Mouse (Mus musculus) cortical plate, adult 2 months (tissue): ENCODE measurements around the gene Slco3a1. TPM values are rescaled to one million over a fixed set of nuclear protein-coding genes. Genes with fewer than 3 reads are reported as not detected.
"Not testable (repeated sequence)": the region's sequence is repeated elsewhere in the genome, so short reads cannot be mapped to it uniquely, and the experiment has no call there.

Experiments
- H3K27ac ChIP-seq: fragments of 200-500 bp; 2 replicates; pipeline ENCODE4 v1.5.1; 2012; ENCODE audit warnings: low read length, control low read depth, inconsistent platforms; ENCODE audit not compliant: insufficient read depth
- H3K4me1 ChIP-seq: fragments of 200-500 bp; 2 replicates; pipeline ENCODE4 v1.6.1; 2011; ENCODE audit warnings: low read length; ENCODE audit not compliant: control insufficient read depth, insufficient read depth
- H3K4me3 ChIP-seq: fragments of 200-500 bp; 2 replicates; pipeline ENCODE4 v1.5.1; 2011; ENCODE audit warnings: mild to moderate bottlenecking, low read length, control low read depth; ENCODE audit not compliant: insufficient read depth
- CTCF ChIP-seq: fragments of 200-500 bp; IDR thresholded peaks from 2 replicates; pipeline ENCODE4 v1.5.1; 2011; ENCODE audit warnings: mild to moderate bottlenecking, control low read depth, low read length; ENCODE audit not compliant: insufficient read depth; ENCODE audit errors: extremely low read depth
- POLR2A ChIP-seq: fragments of 200-500 bp; IDR thresholded peaks from 2 replicates; pipeline ENCODE4 v1.6.1; 2011; ENCODE audit warnings: mild to moderate bottlenecking, low read length, control low read depth; ENCODE audit not compliant: insufficient read depth; ENCODE audit errors: extremely low read depth
- polyA plus RNA-seq: library from polyadenylated mRNA; depleted of rRNA; stranded (reverse); fragments of >200 nt; gene quantifications from 2 replicates; pipeline ENCODE4 v1.2.3, GENCODE M21; 2012

Slco3a1 gene
- polyA plus RNA-seq, 1 experiment, result 26.5 TPM

DNA sequence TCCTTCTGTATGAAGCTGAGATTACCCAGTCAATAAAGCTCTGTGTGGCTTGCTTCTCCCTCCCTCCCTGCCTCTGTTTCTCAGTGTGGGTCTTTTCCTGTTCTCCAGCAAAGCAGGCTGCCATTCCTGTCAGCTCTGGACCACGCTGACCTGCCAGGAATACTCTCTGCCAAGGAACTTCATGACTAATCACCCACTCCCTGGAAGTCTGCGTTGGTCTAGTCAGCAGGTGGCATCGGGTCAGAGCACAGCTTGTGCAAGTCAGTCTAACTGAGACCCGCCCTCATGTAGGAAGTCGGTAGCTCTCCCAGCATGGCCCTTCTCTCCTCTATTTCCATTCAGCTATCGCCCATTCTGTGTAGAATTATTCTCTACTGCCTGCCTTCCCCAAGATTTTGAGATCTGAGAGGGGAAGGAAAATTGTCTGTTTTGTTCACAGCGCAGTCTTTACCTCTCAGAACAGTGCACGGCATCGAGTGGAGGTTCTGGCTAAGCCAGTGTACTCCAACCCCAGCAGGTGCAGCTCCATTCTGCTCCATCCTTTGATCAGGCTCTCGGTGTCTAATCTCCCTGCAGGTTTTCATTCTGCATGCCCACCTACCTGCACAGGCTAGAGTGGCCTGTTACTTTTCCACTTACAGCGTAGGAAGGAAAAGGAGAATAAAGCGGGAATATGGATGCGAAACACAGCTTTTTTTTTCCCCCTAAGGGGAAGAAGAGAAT is 145.8 kb downstream of the Slco3a1 start:
- Histone ChIP-seq H3K4me1 (peaks cover 3% of the 10 kb centered on the region), H3K4me3 (no peak overlapping the region), H3K27ac (no peak overlapping the region)
- TF ChIP-seq POLR2A, result no peak
- TF ChIP-seq CTCF, result no peak

DNA sequence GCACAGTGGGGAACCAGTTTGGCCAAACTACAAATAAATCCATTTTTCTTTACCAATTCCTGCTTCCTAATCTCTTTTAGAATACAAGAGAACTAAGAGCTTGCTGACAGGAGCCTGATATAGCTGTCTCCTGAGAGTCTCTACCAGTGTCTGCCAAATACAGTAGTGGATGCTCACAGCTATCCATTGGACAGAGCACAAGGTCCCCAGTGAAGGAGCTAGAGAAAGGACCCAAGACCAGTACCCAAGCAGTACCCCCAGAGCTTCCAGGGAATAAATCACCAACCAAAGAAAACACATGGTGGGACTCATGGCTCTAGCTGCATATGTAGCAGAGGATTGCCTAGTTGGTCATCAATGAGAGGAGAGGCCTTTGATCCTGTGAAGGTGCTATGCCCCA is 146.7 kb downstream of the Slco3a1 start:
- H3K4me1 ChIP-seq, H3K4me3 ChIP-seq, H3K27ac ChIP-seq: not testable (repeated sequence)

DNA sequence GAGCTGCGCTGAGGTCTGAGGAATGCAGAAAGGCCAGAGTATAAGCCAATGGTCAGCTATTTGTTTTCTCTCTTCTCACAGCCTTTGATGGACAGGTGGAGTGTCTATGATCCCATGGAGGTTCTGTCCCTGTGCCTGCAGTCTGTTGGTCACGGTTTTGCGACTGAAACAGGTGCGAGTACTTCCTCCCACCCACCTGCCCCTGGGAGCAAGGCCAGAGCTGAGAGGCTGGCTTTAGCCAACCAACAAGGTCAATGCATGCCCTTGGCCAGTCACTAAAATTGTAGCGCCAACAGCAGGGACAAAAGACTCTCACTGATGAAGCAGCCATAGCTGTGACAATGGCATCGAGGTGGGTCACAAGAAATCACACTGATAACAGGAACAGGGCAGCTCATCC is 154.9 kb downstream of the Slco3a1 start:
- Histone ChIP-seq H3K4me1 (no peaks in the 10 kb centered on the region; the same call in 1 of the 2 replicates), H3K27ac (no peak overlapping the region), H3K4me3 (no peak overlapping the region)
- no peak for TF ChIP-seq CTCF
- no peak for TF ChIP-seq POLR2A

DNA sequence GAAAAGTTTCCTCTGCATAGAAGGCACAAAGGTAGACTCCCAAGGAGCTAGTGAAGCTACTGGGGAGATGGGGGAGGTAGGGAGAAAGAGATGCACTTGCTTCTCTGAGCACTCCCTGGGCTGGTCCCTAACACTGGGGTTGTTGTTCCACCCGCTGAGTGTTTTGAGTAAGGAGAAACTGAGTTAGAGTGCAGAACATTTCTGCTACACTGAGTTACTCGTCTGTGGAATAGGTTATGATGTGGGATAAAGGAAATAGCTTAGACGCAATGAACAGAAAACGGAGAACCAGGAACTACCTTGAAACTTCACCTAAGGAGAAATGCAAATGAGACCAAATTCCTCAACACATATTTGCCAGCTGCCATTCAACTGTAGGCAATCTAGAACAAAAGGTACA is 155.4 kb downstream of the Slco3a1 start:
- Histone ChIP-seq H3K4me1 (no peaks in the 10 kb centered on the region; the same call in 1 of the 2 replicates), H3K27ac (no peak overlapping the region), H3K4me3 (no peak overlapping the region)
- TF ChIP-seq CTCF (no peak), POLR2A (no peak)

DNA sequence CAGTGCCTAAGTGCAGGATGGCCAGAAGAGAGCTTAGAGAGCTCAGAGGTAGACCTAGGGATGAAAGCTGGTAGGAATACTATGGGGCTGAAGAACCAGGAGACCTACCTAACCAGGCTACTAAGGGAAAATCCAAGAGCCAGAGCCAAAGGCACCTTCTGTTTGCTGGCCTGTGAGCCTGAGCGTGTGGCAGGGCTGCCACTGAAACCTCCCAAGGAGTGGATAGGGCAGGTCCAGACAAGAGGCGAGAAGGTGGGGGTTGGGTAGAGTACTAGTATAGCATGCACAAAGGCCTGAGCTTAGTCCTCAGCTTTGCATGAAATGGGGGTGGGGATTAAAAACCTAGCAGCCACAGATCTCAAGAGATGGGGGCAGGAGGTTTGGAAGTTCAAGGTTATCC is 156.3 kb downstream of the Slco3a1 start:
- Histone ChIP-seq H3K27ac (no peak overlapping the region), H3K4me3 (no peak overlapping the region), H3K4me1 (no peaks in the 10 kb centered on the region; the same call in 1 of the 2 replicates)
- TF ChIP-seq CTCF (no peak), POLR2A (no peak)

DNA sequence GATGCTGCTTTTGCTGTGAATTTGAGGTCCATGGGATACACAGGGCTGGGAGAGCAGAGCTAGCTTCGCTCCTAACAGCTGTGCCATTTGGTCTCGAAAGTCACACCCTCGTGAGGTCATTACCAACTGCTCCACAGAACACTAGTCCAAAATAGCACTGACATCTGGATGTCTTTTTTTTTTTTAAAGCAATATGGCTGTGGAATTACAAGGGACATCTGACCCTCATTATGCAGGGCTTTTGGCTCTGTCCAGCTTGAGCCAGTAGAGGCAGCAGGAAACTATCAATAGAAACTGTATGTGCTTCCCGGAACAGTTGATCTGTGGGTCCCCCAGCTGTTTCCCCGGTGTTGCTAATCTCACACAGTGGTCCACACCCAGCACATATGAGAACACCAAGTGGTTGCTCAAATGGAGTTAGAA is 163.1 kb downstream of the Slco3a1 start:
- TF ChIP-seq POLR2A (no peak), CTCF (no peak)
- Histone ChIP-seq H3K4me1 (no peaks in the 10 kb centered on the region), H3K27ac (no peak overlapping the region), H3K4me3 (no peak overlapping the region)

DNA sequence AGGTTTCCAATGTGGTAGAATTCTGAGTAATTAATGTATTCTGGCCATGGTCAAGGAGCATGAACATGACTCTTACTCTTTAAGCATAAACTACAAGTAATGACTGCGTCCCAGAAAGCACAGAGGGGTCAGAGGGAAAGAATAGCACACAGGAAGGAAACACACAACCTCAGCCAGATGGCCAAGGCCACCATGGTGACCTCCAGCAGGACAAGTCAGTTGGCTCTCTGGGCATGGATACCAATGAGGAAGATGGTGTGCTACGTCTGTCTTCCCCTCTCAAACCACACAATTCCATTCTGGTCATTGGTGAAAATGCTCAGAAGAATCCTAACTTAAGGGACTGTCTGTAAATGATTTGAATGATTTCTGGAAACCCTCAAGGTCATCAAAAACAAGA is 165.0 kb downstream of the Slco3a1 start:
- Histone ChIP-seq H3K27ac (no peak overlapping the region), H3K4me1 (no peaks in the 10 kb centered on the region), H3K4me3 (no peak overlapping the region)
- no peak for TF ChIP-seq POLR2A
- TF ChIP-seq CTCF, result no peak

DNA sequence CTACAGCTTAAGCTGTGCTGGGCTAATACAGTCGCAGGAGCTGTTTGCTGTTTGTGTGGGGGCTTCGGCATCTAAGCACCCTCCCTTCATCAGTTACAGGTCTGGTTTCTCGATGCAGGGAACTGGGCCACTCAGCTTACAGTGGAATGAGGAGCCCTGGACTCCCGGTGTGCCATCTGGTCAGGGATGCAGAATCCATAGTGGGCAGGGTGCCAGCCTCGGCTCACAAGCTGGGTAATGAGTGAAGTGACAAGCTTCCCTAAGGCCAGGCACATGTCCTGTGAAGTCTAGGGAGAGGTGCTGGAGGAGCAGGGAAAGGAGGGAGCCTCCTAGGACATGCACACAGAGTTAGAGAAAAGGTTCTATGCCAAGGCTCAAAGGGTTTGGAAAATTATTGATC is 168.3 kb downstream of the Slco3a1 start:
- H3K4me1 ChIP-seq, result peaks cover 6% of the 10 kb centered on the region
- no peak overlapping the region for H3K4me3 ChIP-seq
- no peak for TF ChIP-seq CTCF
- TF ChIP-seq POLR2A, result no peak
- H3K27ac ChIP-seq, result no peak overlapping the region

DNA sequence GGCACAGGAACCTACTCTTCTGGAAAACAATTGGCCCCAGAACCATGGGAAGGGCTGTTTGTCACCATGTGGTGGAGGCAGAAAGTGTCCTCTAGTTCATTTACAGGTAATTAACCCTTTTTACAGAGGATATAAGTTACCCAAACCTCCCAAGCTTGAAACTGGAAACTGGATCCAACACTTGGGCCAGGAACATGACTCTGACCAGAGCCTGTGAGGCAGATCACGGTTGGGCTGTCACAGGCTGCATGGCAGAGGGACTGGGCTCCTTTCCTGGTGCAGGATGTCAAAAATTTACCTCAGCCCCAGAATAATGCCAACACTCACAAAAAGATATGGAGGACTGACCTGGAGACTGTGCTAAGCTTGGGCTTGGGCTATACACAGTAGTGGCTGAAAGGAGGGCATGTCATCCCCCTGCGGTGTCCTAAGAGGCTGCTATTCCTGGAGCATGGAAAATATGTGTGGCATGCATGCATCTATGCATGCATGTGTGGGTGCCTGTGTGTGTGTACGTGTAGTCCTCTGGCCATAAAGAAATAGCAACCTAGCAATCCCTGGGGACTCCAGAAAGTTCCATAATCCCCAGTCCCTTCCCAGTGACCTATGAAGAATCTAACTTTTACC is 171.4 kb downstream of the Slco3a1 start:
- Histone ChIP-seq H3K4me1 (peaks cover 6% of the 10 kb centered on the region), H3K4me3 (no peak overlapping the region), H3K27ac (no peak overlapping the region)
- TF ChIP-seq CTCF, result no peak
- no peak for TF ChIP-seq POLR2A

DNA sequence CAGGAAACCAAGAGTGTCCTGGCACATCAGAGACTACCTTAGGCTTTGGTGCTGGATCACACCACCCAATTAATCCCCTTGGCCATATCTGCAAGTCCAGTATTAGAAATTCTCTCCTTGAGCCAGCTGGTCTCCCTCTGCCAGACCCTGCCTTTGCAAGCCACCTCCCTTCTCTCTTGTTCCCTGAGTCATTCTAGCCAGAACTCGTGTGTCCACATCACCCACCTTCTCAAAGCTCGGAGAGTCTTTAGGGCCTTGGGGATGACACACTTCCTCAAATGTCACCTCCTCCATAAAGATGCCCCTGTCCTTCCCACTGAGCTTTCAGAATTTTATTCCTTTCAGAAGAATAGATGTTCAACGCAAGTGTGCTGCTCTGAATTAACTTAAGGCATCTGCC is 172.3 kb downstream of the Slco3a1 start:
- Histone ChIP-seq H3K4me3 (no peak overlapping the region), H3K27ac (no peak overlapping the region), H3K4me1 (peaks cover 6% of the 10 kb centered on the region)
- no peak for TF ChIP-seq CTCF
- no peak for TF ChIP-seq POLR2A
